Mouse (Mus musculus): ENCODE measurements at regions not wholly inside any gene's neighbourhood (a gene's known extent, or its start where the extent isn't known, plus 50 kb on each side); places are given as distances from the start of the nearest gene placed in this dataset. TPM values are rescaled to one million over a fixed set of nuclear protein-coding genes. Genes with fewer than 3 reads are reported as not detected.

GRCm38 (mm10) chr12:94943067-94943466 lies 749.0 kb upstream of the Flrt2 start:
- H3K9me3 ChIP-seq (replicated peaks), result no peaks in the 10 kb centered on the region
- no peak overlapping the region for H3K4me3 ChIP-seq
- ATAC-seq, result no peak
- no peaks in the 10 kb centered on the region for H3K27me3 ChIP-seq
- H3K9ac ChIP-seq, result no peak overlapping the region
- H3K4me2 ChIP-seq, result no peak overlapping the region
- H3K4me1 ChIP-seq, result no peaks in the 10 kb centered on the region
- no peak overlapping the region for H3K27ac ChIP-seq
- H3K36me3 ChIP-seq (ENCODE audit: poor library complexity, severe bottlenecking), result no peaks in the 10 kb centered on the region
- WGBS, result 79% methylated on average over 6 of the region's 6 CpGs

Small RNA genes in the stretch of these regions (microRNA-seq; reads per million reads assigned to microRNA genes)
- not detected for gene Mir8099-2

Measured in forebrain, embryonic 13.5 days (tissue).